Mouse (Mus musculus): ENCODE measurements around the gene Golga2. TPM values are rescaled to one million over a fixed set of nuclear protein-coding genes. Genes with fewer than 3 reads are reported as not detected.

Golga2 gene
- polyA plus RNA-seq, 1 experiment from 2014 or later = 30.0 TPM

GRCm38 (mm10) chr2:32256273-32256672 lies 30.9 kb upstream of the Golga2 start:
- Histone ChIP-seq H3K4me1 (replicated peaks) (peaks cover 13% of the 10 kb centered on the region), H3K27me3 (no peaks in the 10 kb centered on the region), H3K36me3 (peaks cover 61% of the 10 kb centered on the region), H3K9me3 (no peaks in the 10 kb centered on the region), H3K27ac (replicated peaks) (no peak overlapping the region), H3K4me3 (no peak overlapping the region), H3K4me2 (no peak overlapping the region), H3K9ac (no peak overlapping the region)
- WGBS = 94% methylated on average over 11 of the region's 11 CpGs
- no peak for ATAC-seq (ENCODE audit: low read depth)

- Histone ChIP-seq H3K27ac (replicated peaks) (no peak overlapping the region), H3K36me3 (peaks cover 34% of the 10 kb centered on the region), H3K4me3 (peak overlapping the region; percentile 91), H3K4me1 (replicated peaks) (peaks cover 13% of the 10 kb centered on the region), H3K4me2 (peak overlapping the region; percentile 85), H3K9ac (peak overlapping the region; percentile 83), H3K9me3 (no peaks in the 10 kb centered on the region), H3K27me3 (no peaks in the 10 kb centered on the region)
- no peak for ATAC-seq (ENCODE audit: low read depth)
- WGBS = 65% methylated on average over 6 of the region's 6 CpGs
Measured at GRCm38 (mm10) chr2:32258887-32259533, 28.2 kb upstream of the Golga2 start.

- peaks cover 26% of the 10 kb centered on the region for H3K36me3 ChIP-seq
- H3K4me2 ChIP-seq = peak within 1 kb of the TSS; percentile 85
- peak within 1 kb of the TSS; percentile 91 for H3K4me3 ChIP-seq
- peaks cover 13% of the 10 kb centered on the region for H3K4me1 ChIP-seq (replicated peaks)
- WGBS = 2% methylated on average over 59 of the region's 59 CpGs
- H3K27ac ChIP-seq (replicated peaks) = peak within 1 kb of the TSS; percentile 68; the same call in 1 of the 2 replicates
- H3K9ac ChIP-seq = peak within 1 kb of the TSS; percentile 83
- H3K27me3 ChIP-seq = no peaks in the 10 kb centered on the region
- ATAC-seq (ENCODE audit: low read depth) = peak; percentile 93
- no peaks in the 10 kb centered on the region for H3K9me3 ChIP-seq
Measured at GRCm38 (mm10) chr2:32259657-32260417, 27.3 kb upstream of the Golga2 start, which contains the start of gene Uck1. Gene Uck1, minus strand, starts transcription at chr2:32260159.

GRCm38 (mm10) chr2:32260635-32261034 lies 26.5 kb upstream of the Golga2 start:
- H3K27me3 ChIP-seq = no peaks in the 10 kb centered on the region
- no peaks in the 10 kb centered on the region for H3K9me3 ChIP-seq
- WGBS = 26% methylated on average over 4 of the region's 4 CpGs
- peak overlapping the region; percentile 85 for H3K4me2 ChIP-seq
- H3K4me3 ChIP-seq = peak overlapping the region; percentile 91
- no peak for ATAC-seq (ENCODE audit: low read depth)
- H3K9ac ChIP-seq = 0 out of 2 replicates have a peak overlapping the region, but pooled peaks have one; percentile 83
- H3K36me3 ChIP-seq = peaks cover 24% of the 10 kb centered on the region
- H3K27ac ChIP-seq (replicated peaks) = no peak overlapping the region
- H3K4me1 ChIP-seq (replicated peaks) = peaks cover 13% of the 10 kb centered on the region

GRCm38 (mm10) chr2:32275823-32276222 lies 11.4 kb upstream of the Golga2 start:
- H3K9me3 ChIP-seq = no peaks in the 10 kb centered on the region
- no peaks in the 10 kb centered on the region for H3K4me1 ChIP-seq (replicated peaks)
- WGBS = 72% methylated on average over 3 of the region's 3 CpGs
- no peak overlapping the region for H3K4me3 ChIP-seq
- H3K27me3 ChIP-seq = no peaks in the 10 kb centered on the region
- H3K9ac ChIP-seq = no peak overlapping the region
- H3K36me3 ChIP-seq = peaks cover 41% of the 10 kb centered on the region
- H3K4me2 ChIP-seq = no peak overlapping the region
- no peak overlapping the region for H3K27ac ChIP-seq (replicated peaks)
- ATAC-seq (ENCODE audit: low read depth) = no peak

GRCm38 (mm10) chr2:32282289-32282688 lies 4.9 kb upstream of the Golga2 start:
- no peaks in the 10 kb centered on the region for H3K9me3 ChIP-seq
- no peak overlapping the region for H3K4me2 ChIP-seq
- peaks cover 12% of the 10 kb centered on the region for H3K4me1 ChIP-seq (replicated peaks)
- H3K27me3 ChIP-seq = no peaks in the 10 kb centered on the region
- 91% methylated on average over 2 of the region's 2 CpGs for WGBS
- peaks cover 76% of the 10 kb centered on the region for H3K36me3 ChIP-seq
- H3K27ac ChIP-seq (replicated peaks) = no peak overlapping the region
- H3K4me3 ChIP-seq = no peak overlapping the region
- no peak overlapping the region for H3K9ac ChIP-seq
- ATAC-seq (ENCODE audit: low read depth) = no peak

GRCm38 (mm10) chr2:32282727-32283126 lies 4.5 kb upstream of the Golga2 start:
- Histone ChIP-seq H3K36me3 (peaks cover 71% of the 10 kb centered on the region), H3K9me3 (no peaks in the 10 kb centered on the region), H3K9ac (no peak overlapping the region), H3K4me1 (replicated peaks) (peaks cover 13% of the 10 kb centered on the region), H3K27ac (replicated peaks) (no peak overlapping the region), H3K4me2 (no peak overlapping the region), H3K27me3 (no peaks in the 10 kb centered on the region), H3K4me3 (no peak overlapping the region)
- no peak for ATAC-seq (ENCODE audit: low read depth)
- 97% methylated on average over 1 of the region's 1 CpGs for WGBS

- Histone ChIP-seq H3K27ac (replicated peaks) (no peak overlapping the region), H3K4me2 (no peak overlapping the region), H3K9me3 (no peaks in the 10 kb centered on the region), H3K36me3 (peaks cover 59% of the 10 kb centered on the region), H3K9ac (no peak overlapping the region), H3K27me3 (no peaks in the 10 kb centered on the region), H3K4me1 (replicated peaks) (peaks cover 17% of the 10 kb centered on the region), H3K4me3 (no peak overlapping the region)
- ATAC-seq (ENCODE audit: low read depth) = no peak
- 88% methylated on average over 3 of the region's 3 CpGs for WGBS
Measured at GRCm38 (mm10) chr2:32283986-32284385, 3.2 kb upstream of the Golga2 start.

- H3K9me3 ChIP-seq = no peaks in the 10 kb centered on the region
- peak within 1 kb of the TSS; percentile 97 for H3K9ac ChIP-seq
- ATAC-seq (ENCODE audit: low read depth) = peak; percentile 99
- peaks cover 35% of the 10 kb centered on the region for H3K36me3 ChIP-seq
- under 1% methylated on average over 39 of the region's 41 CpGs for WGBS
- H3K27ac ChIP-seq (replicated peaks) = peak within 1 kb of the TSS; percentile 77
- peak within 1 kb of the TSS; percentile 97 for H3K4me2 ChIP-seq
- peaks cover 32% of the 10 kb centered on the region for H3K4me1 ChIP-seq (replicated peaks)
- H3K4me3 ChIP-seq = peak within 1 kb of the TSS; percentile 89
- H3K27me3 ChIP-seq = no peaks in the 10 kb centered on the region
Measured at GRCm38 (mm10) chr2:32287923-32288367, 761 bp downstream of the Golga2 start, which contains the start of gene Swi5. Gene Swi5, minus strand, starts transcription at chr2:32288075.

GRCm38 (mm10) chr2:32288371-32288931 lies 1.3 kb downstream of the Golga2 start:
- H3K9ac ChIP-seq = peak overlapping the region; percentile 88
- no peaks in the 10 kb centered on the region for H3K9me3 ChIP-seq
- ATAC-seq (ENCODE audit: low read depth) = peak; percentile 70
- peak overlapping the region; percentile 89 for H3K4me3 ChIP-seq
- WGBS = 3% methylated on average over 25 of the region's 29 CpGs
- peaks cover 32% of the 10 kb centered on the region for H3K4me1 ChIP-seq (replicated peaks)
- H3K27ac ChIP-seq (replicated peaks) = peak overlapping the region; percentile 52; the same call in 1 of the 2 replicates
- H3K4me2 ChIP-seq = peak overlapping the region; percentile 94
- H3K36me3 ChIP-seq = peaks cover 37% of the 10 kb centered on the region
- H3K27me3 ChIP-seq = no peaks in the 10 kb centered on the region

- ATAC-seq (ENCODE audit: low read depth) = no peak
- peak overlapping the region; percentile 89 for H3K4me3 ChIP-seq
- H3K27me3 ChIP-seq = no peaks in the 10 kb centered on the region
- peaks cover 32% of the 10 kb centered on the region for H3K4me1 ChIP-seq (replicated peaks)
- H3K9me3 ChIP-seq = no peaks in the 10 kb centered on the region
- H3K4me2 ChIP-seq = peak overlapping the region; percentile 94
- no peak overlapping the region for H3K9ac ChIP-seq
- peaks cover 32% of the 10 kb centered on the region for H3K36me3 ChIP-seq
- H3K27ac ChIP-seq (replicated peaks) = no peak overlapping the region
Measured at GRCm38 (mm10) chr2:32289578-32289977, 2.4 kb downstream of the Golga2 start.

- Histone ChIP-seq H3K36me3 (peaks cover 60% of the 10 kb centered on the region), H3K27me3 (no peaks in the 10 kb centered on the region), H3K4me2 (no peak overlapping the region), H3K9ac (no peak overlapping the region), H3K27ac (replicated peaks) (no peak overlapping the region), H3K4me3 (no peak overlapping the region), H3K9me3 (no peaks in the 10 kb centered on the region), H3K4me1 (replicated peaks) (peaks cover 11% of the 10 kb centered on the region)
- WGBS = 88% methylated on average over 8 of the region's 8 CpGs
- ATAC-seq (ENCODE audit: low read depth) = no peak
Measured at GRCm38 (mm10) chr2:32294348-32294747, 7.2 kb downstream of the Golga2 start.
